Mouse (Mus musculus) heart, postnatal 10 days (tissue): ENCODE results near the gene Apobec3. TPM values are rescaled to one million over a fixed set of nuclear protein-coding genes. Genes with fewer than 3 reads are reported as not detected.
"Not testable (repeated sequence)": the region's sequence is repeated elsewhere in the genome, so short reads cannot be mapped to it uniquely, and the experiment has no call there.

Experiments used
- DNase-seq, 2 experiments: peaks; one replicate each; pipeline ENCODE4 v3.0.0; 2021
- intact Hi-C: fragments of 180-260 bp; cut with DNase I; formaldehyde crosslinking; loops from one replicate; pipeline ENCODE4 v1.15.1; 2025
- total RNA-seq, 2 experiments: library from RNA; stranded (reverse); gene quantifications; 2 replicates each; pipeline ENCODE4 v1.2.3; 2021

Gene Apobec3
- total RNA-seq, 2 experiments from 2014 or later = 11.2 to 11.7 TPM

DNA sequence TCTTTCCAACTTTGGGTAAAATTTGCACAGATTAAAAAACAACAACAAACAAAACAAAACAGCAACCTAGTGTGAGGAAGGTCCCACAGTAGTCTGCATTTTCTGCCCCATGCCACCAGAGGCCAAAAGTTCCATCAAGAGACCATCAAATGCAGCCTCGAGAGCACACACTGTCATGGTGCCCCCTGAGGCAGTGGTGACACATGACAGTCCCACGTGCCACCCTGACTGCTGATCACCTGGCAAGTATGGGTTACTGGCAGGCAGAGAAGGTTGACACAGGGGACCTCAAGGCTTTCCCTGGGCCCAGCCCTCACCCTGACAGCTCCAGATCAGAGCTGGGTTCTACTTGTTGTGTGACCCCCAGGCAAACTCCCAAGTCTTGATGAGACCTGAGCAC lies 28.3 kb downstream of the Apobec3 start:
- intact Hi-C loops = loop anchor here (10.0 kb wide), 1 partner anchor 165 kb away; no protein-coding TSS in a partner anchor
- DNase-seq = no peak

DNA sequence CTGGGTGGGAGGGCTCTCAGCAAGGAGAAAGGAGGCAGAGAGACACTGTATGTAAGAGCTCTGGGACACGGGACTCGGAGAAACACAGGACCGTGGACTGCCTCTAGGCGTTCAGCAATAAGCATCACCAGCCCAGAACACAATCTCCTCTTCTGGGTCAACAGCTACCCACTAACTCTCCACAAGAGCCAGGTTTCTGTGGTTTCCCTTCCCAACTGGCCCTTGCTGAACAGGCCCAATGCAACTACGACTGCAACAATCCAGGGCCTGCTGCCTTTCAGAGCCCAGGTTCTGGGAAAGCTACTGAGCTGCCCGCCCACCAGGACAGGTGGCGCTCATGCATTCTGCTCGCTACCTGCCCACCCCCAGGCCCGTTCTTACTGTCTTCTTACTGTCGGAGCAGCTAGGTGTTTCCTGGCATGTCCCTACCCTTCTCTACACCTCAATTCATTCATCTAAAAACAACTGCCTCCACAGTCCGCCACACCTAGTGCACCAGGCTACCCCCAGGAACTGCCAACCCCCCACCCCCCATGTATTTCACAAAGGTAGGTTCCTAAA lies 35.5 kb downstream of the Apobec3 start:
- intact Hi-C loops = loop anchor here (5.0 kb wide), 1 partner anchor 95 kb away; the partner anchor contains the start of genes Cbx6 and Npcd

DNA sequence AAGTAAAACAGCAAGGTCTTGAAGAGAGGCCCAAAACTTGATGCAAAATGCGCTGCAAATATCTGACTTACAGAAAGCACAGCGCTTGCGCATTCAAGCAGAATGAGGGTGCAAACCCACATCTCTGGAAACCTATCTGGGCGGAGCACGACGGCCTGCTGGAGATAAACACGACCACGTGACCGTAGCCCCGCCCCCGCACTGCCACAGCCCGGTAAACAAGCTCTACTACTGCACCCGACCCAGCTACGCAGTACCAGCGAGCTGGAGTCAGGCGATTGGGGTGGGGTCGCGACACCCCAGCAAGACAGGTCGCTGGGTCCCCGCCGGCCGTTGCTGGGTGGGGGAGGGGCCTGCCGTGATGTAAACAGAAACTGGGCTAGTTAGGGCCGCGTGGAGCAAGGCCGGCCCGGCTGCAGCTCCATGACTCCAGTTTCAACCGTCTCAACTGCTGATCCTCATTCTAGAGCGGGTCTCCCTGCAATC lies 36.2 kb downstream of the Apobec3 start:
- intact Hi-C loops = loop anchor here (5.0 kb wide), 1 partner anchor 95 kb away; the partner anchor contains the start of genes Cbx6 and Npcd

More for the DNA sequence above, 35.5 kb downstream of the Apobec3 start:
- DNase-seq = no peak

DNA sequence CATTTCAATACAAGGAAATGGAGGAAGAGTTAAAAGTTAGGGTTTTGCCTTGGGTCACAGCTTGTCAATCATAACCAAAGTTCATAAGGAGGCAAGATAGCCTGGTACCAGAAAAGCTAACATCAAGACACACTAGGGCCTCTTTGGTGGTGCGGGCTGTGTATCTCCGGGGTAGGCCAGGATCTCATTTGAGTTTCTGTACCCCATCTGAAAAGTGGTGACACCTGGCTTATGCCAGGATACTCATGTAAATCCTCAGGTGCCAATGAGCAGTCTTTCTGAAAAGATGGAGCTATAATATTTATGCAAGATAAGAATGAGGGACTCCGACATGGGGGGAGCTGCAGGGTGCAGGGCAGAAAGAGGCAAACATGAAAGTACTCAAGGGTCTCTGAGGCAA lies 36.9 kb downstream of the Apobec3 start:
- no peak for DNase-seq
- intact Hi-C loops = loop anchor here (5.0 kb wide), 1 partner anchor 96 kb away; the partner anchor contains the start of genes Cbx6 and Npcd

More for the DNA sequence above, 36.2 kb downstream of the Apobec3 start:
- DNase-seq = peak; percentile 94 to 95

DNA sequence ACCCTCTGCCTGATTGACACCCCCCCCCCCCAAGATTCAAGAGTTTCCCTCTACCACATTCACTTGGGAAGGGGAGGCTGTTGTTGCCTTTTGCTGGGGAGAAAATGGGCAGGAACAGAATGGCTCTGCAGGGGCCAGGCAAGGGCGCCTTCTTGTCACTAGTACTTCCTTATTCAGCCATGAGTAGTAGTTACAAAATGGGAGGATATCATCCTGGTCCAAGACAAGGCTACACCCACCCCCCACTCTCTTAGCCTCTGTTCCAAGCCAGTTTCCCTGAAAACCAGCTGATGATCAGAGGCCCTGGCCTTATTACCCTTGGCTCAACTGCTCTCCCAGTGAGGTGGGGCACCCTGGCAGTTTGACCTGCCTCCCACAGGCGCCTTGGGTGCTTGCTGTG lies 37.3 kb downstream of the Apobec3 start:
- intact Hi-C loops = loop anchor here (5.0 kb wide), 1 partner anchor 96 kb away; the partner anchor contains the start of genes Cbx6 and Npcd
- no peak for DNase-seq

DNA sequence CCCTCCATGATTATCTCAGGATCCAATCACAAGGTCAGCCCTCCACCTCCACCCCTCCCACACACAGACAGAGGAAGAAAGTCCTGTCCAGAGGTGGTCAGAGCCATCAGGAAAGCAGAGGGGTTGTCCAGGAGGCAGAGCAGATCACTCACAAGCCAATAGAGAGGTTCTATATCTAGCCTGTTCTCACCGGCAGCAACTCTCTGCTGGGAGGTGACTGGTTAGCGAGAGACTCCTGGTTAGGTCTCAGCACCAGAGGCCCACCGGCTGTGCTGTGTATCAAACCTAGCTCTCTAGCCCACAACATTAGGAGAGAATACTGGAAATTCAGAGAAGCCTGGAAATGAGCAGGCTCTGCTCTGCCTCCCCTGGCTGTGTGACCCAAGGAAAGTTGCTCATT lies 38.3 kb downstream of the Apobec3 start:
- intact Hi-C loops = loop anchor here (5.0 kb wide), 1 partner anchor 97 kb away; the partner anchor contains the start of genes Cbx6 and Npcd
- no peak for DNase-seq

DNA sequence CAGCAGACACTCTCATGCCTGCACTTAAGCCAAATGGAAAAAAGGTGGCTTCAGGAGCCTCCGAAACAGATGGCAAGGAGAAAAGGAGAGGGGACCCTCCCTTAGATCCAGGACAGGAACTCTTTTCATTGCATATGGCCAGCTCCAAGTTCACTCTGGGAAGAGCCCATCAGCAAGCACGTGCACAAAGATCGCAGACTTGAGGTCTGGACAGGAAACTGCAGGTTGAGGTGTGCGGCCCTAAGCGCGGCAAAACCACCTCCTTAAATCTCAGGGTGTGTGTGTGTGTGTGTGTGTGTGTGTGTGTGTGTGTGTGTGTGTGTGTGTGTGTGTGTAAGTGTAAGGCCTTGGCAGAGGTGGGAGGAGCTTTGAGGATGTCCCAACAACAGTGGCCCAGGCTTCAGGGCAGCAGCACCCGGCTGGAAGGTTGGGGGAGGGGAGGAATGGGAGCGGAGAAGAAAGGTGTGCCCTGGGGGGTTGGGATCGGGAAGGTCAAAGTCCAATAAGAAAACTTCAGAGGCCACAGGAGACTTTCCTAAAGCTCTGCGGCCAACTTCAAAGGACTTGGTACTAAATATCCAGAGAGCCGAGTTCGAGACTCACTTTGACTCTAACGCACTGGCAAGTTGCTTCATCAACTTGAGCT lies 40.2 kb downstream of the Apobec3 start:
- no peak for DNase-seq
- intact Hi-C loops = no loop called here

DNA sequence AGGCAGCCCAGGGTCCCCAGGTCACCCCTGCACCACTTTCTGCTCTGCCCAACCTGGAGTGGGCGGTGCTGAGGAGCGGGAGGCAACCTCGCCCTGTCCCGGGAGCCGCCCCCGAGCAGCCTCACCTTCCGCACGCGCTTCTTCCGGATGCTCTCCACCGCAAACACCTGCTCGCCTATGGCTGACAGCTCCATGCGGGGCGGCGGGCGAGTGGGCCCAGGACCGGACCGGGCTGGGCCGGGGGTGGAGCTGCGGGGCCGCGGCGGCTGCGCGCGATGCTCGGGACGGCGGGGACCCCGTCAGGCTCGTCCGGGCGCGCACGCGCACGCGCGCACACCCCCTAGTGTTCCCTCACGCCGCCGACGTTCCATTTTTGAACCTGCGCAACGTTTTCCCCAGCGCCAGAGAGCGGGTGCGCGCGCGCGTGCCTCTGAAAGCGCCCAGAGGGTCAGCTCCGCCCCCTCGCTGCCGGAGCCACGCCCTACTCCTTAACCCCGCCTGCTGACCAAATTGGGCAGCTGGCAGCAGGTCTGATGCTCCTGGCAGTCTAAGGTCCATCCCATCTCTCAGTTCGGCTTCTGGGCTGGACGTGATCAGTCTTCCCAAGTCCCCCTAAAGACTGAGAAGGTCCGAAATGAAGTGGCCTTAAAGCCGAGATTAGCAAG lies 41.0 kb downstream of the Apobec3 start:
- intact Hi-C loops = no loop called here
- peak; percentile 88 to 90 for DNase-seq

DNA sequence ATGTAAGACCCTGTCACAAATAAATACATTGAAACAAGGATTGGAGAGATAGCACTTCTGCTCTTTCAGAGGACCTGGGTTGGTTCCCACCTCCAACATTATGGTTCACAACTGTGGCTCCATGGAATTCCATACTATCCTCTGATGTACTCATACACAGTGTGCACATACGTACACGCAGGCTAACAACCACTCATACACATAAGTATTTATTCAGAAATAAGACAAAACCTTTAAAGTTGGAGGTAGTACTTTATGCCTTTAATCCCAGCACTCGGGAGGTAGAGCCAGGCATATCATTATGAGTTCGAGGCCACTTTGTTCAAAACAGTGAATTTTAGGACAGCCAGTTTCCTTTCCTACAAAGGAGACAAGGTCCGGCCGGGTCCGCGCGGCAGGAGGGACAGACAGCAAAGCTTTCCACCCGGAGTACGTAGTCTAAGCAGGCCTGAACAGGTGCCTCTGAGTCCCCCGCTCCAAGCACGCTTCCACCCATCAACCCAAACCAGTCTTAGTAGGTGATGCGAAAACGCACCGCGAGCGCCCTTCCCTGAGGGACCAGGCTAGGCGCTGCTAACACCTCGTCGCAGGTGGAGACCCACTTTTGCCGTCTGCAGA lies 41.7 kb downstream of the Apobec3 start:
- intact Hi-C loops = no loop called here
- no peak for DNase-seq

DNA sequence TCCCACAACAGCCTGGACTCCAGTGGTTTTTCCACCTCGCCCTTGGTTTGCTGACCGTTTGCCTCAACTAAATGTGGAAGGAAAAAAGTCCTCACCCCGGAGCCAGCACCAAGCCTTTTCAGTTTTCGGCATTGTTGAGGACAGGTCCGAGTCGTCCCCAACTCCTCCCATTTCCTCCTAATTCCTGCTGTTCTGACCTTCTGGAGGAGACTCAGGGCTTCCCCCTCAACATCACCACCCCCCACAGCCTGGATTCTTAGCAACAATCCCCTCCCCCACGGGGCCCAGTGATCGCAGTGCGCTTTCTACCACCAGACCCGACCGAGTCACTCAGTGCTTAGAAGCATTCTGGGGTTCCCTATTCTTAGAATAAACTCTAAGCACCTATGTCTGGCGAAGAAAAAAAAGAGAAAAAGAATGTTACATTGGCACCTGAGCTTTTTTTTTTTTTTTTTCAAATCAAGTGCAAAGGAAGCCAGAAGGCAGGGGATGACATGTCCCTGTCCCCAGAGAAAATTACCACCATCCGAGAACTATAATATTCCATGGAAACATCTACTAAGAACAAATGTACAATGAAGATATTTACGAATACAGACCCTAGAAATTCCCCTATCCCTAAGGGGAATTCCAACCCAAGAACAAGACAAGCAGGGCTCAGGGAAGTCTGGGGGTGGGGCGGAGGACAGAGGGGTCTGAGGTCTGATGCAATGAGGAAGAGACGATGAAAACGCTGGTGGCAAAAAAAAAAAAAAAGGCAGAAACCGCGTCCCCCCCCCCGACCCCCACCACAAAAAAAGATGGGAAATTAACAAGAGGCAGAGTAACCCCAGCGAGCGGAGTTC lies 42.4 kb downstream of the Apobec3 start:
- DNase-seq = no peak
- intact Hi-C loops = no loop called here

DNA sequence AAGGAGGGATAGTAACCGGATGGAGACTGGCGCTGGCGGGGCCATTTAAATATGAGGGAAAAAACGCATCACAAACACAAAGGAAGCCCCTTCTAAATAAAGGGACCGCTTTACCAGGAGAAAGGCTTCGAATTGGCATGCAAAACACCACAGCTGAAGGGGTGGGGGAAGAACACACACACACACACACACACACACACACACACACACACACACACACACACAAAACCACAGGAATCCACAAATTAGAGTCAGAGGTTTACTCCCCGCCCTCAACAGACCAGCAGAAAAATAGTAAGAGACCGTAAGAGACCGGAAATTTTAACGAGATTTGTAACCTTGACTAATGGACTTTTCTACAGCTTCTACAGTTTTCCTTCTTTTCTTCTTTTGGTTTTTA lies 43.3 kb downstream of the Apobec3 start:
- intact Hi-C loops = no loop called here
- DNase-seq = no peak

DNA sequence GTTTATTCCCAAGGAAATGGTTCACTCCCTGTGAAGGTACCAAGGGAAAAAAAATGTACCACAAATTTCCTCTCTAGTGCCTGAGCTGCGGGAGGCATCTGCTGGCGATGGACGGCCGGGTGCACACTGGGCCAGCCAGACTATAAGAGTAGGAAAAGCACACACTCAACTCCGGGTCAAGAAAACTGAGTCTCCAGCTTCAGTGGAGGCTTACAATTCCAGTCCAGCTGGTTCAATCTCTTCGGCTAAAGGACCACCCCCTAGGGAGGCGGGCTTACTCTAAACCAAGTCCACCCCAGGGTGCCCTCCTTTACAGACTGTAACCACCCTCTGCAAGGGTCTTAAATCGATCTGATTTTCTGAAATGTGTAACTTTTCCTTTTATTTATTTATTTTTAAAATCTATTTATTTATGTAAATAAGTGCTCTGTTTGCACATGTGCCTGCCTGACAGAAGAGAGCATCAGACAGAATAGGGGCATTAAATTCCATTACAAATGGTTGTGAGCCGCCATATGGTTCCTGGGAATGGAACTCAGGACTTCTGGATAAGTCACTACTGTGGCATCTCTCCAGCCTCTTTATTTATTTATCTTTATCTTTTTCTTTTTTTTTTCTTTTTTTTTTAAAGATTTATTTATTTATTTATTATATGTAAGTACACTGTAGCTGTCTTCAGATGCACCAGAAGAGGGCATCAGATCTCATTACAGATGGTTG lies 44.4 kb downstream of the Apobec3 start:
- DNase-seq = no peak
- intact Hi-C loops = no loop called here

DNA sequence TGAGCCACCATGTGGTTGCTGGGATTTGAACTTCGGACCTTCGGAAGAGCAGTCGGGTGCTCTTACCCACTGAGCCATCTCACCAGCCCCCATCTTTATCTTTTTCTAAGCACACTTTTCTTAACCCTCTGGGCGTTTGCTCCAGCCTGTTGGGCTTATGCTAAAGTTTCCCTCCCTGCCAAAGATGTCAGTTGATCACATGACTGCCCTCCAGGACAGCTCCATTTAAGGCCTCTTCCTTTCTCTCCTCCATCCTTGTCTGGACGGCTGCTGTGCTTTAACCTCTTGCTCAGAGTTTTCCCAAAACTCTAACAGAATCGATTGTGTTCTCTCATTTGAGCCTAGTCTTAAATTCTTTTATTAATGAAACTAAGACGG lies 44.9 kb downstream of the Apobec3 start:
- DNase-seq = no peak
- intact Hi-C loops = no loop called here

DNA sequence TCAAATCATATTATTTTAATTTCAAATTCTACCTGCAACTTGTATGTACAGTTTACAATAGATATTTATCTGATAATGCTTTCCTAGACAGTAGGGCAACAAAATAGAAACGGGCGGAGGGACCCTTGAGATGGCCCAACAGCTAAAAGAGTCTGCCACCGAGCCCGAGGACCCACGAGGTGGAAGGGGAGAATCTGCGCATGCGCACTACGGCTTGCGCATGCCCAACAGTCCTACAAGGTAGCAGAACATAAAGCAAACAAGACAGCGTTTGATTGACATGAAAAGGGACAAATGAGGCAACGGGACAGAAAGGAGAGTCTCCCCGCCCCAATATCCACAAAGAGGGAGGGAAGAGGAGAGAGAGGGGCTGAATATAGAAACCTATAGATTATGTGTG lies 47.6 kb downstream of the Apobec3 start:
- no peak for DNase-seq
- intact Hi-C loops = no loop called here

DNA sequence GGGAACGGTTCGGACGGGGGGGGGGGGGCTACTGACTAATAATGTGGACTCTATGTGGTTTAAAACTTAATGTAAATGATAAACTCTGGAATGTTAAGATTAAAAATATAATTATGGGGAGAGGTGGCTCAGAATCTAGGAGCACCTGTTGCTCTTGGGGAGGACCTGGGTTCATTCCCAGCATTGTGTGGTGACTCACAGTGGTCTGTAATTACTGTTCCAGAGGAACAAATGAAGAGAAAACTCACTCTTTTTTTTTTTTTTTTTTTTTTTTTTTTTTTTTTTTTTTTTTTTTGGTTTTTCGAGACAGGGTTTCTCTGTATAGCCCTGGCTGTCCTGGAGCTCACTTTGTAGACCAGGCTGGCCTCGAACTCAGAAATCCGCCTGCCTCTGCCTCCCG lies 48.0 kb downstream of the Apobec3 start:
- DNase-seq, intact Hi-C loops: not testable (repeated sequence)

DNA sequence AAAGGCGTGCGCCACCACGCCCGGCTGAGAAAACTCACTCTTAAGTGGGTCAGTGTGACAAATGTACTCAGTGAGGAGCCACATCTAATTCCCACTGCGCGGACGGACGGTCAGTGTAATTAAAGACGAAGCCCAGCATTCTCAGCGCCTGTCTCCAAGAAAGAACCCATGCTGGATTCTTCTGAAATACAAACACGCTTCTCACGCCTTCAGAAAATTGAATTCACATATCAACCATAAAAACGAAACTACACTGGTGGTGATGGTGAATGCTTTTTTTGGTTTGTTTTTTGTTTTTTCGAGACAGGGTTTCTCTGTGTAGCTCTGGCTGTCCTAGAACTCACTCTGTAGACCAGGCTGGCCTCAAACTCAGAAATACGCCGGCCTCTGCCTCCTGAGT lies 48.5 kb downstream of the Apobec3 start:
- DNase-seq = no peak
- intact Hi-C loops = loop anchor here (2.0 to 10.0 kb wide), 3 partner anchors 187 to 325 kb away; partner anchors contain the start of gene Rps19bp1

DNA sequence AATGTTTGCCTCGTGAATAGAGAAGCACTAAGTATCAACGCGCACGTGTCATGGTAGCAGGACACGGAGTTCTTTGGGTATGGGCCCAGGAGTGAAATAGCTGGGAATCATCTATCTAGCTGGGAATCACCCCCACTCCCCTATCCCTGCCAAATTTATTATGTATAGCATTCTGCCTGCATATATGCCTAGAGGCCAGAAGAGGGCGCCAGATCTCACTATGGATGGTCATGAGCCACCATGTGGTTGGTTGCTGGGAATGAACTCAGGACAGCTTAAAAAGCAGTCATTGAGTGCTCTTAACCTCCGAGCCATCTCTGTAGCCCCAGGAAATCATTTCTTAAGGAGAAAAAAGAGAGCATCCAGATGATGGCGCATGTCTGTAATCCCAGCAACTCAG lies 49.5 kb downstream of the Apobec3 start:
- peak in 1 of 2 experiments; percentile 61 for DNase-seq
- intact Hi-C loops = loop anchor here (2.0 to 10.0 kb wide), 3 partner anchors 188 to 324 kb away; partner anchors contain the start of gene Rps19bp1

DNA sequence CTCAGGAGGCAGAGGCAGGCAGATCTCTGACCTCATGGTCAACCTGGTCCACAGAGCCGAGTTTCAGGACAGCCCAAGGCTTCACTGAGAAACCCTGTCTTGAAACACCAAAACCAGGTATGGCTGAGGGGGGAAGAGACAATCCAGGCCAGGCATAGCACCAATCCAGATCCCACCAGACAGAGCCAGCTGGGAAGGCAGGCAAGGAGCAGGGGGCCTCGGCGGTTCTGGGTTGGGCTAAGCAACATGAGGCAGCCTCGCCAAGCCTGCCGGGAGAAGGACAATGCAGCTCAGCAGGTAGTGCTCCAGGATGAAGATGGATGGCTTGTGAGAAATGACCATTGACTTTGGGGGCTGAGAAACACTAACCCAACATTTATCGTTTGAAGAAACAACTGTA lies 51.1 kb downstream of the Apobec3 start:
- intact Hi-C loops = loop anchor here (10.0 kb wide), 2 partner anchors 282 to 322 kb away; partner anchors contain the start of gene Rps19bp1
- no peak for DNase-seq

DNA sequence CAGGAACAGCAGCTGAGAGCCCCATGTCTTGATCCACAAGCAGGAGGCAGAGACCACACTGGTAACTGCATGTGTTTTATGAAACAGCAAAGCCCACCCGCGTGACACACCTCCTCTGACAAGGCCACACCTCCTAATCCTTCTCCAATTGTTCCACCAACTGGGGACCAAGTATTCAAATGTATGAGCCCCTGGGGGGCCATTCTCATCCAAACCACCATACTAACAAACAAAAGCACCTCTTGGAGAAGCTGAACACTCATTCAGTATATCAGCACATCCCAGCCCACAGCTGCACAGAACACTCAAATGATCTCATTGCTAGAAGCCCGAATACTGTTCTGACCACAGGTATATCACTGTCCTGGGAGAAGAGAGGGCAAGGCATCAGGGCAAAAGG lies 52.1 kb downstream of the Apobec3 start:
- no peak for DNase-seq
- intact Hi-C loops = loop anchor here (10.0 kb wide), 2 partner anchors 281 to 321 kb away; partner anchors contain the start of gene Rps19bp1
